Mouse (Mus musculus) testis, adult 2 months (tissue): ENCODE data around the gene Cfap69. TPM values are rescaled to one million over a fixed set of nuclear protein-coding genes. Genes with fewer than 3 reads are reported as not detected.

Experiments
- H3K27ac ChIP-seq: fragments of 200-500 bp; 2 replicates; pipeline ENCODE4 v1.5.1; 2012; ENCODE audit warnings: low read depth, low read length; ENCODE audit not compliant: control insufficient read depth, insufficient read depth
- H3K27me3 ChIP-seq: fragments of 200-500 bp; 2 replicates; pipeline ENCODE4 v1.6.1; 2012; ENCODE audit warnings: mild to moderate bottlenecking, low read length, moderate library complexity; ENCODE audit not compliant: control insufficient read depth, insufficient read depth
- H3K36me3 ChIP-seq: fragments of 200-500 bp; 2 replicates; pipeline ENCODE4 v1.6.1; 2012; ENCODE audit warnings: mild to moderate bottlenecking, low read length; ENCODE audit not compliant: control insufficient read depth, insufficient read depth
- H3K4me1 ChIP-seq: fragments of 200-500 bp; 2 replicates; pipeline ENCODE4 v1.6.1; 2012; ENCODE audit warnings: low read length; ENCODE audit not compliant: control insufficient read depth, insufficient read depth
- H3K4me3 ChIP-seq: fragments of 200-500 bp; 2 replicates; pipeline ENCODE4 v1.5.1; 2012; ENCODE audit warnings: low read depth, mild to moderate bottlenecking, low read length, moderate library complexity, mixed read lengths; ENCODE audit not compliant: control insufficient read depth
- CTCF ChIP-seq: fragments of 200-500 bp; IDR thresholded peaks from 2 replicates; pipeline ENCODE4 v1.5.1; 2012; ENCODE audit warnings: low read depth, mild to moderate bottlenecking, inconsistent platforms, low read length, moderate library complexity; ENCODE audit not compliant: control insufficient read depth, insufficient read depth, insufficient replicate concordance
- POLR2A ChIP-seq: fragments of 200-500 bp; IDR thresholded peaks from 2 replicates; pipeline ENCODE4 v1.6.1; 2012; ENCODE audit warnings: low read depth, mild to moderate bottlenecking, inconsistent platforms, low read length, moderate library complexity; ENCODE audit not compliant: control insufficient read depth
- polyA plus RNA-seq: library from polyadenylated mRNA; depleted of rRNA; stranded (reverse); fragments of >200 nt; gene quantifications from 2 replicates; pipeline ENCODE4 v1.2.3, GENCODE M21; 2012

The Cfap69 gene
- polyA plus RNA-seq, 1 experiment, result 163 TPM

GRCm38 (mm10) chr5:5683292-5683691 is 19.3 kb upstream of the Cfap69 start:
- peaks cover 3% of the 10 kb centered on the region; the same call in 1 of the 2 replicates for H3K4me1 ChIP-seq
- no peak for TF ChIP-seq CTCF
- no peak for TF ChIP-seq POLR2A
- no peak overlapping the region for H3K27ac ChIP-seq
- no peaks in the 10 kb centered on the region for H3K36me3 ChIP-seq
- no peaks in the 10 kb centered on the region for H3K27me3 ChIP-seq
- no peak overlapping the region for H3K4me3 ChIP-seq

GRCm38 (mm10) chr5:5679459-5679858 is 15.4 kb upstream of the Cfap69 start:
- Histone ChIP-seq H3K4me1 (peaks cover 2% of the 10 kb centered on the region; the same call in 1 of the 2 replicates), H3K27me3 (no peaks in the 10 kb centered on the region), H3K36me3 (no peaks in the 10 kb centered on the region), H3K27ac (no peak overlapping the region), H3K4me3 (no peak overlapping the region)
- no peak for TF ChIP-seq POLR2A
- no peak for TF ChIP-seq CTCF

GRCm38 (mm10) chr5:5676082-5676481 is 12.0 kb upstream of the Cfap69 start:
- no peaks in the 10 kb centered on the region for H3K36me3 ChIP-seq
- H3K27me3 ChIP-seq, result no peaks in the 10 kb centered on the region
- H3K4me1 ChIP-seq, result peaks cover 2% of the 10 kb centered on the region; the same call in 1 of the 2 replicates
- no peak overlapping the region for H3K4me3 ChIP-seq
- TF ChIP-seq POLR2A (no peak), CTCF (no peak)
- no peak overlapping the region for H3K27ac ChIP-seq

- no peak overlapping the region for H3K27ac ChIP-seq
- no peaks in the 10 kb centered on the region for H3K27me3 ChIP-seq
- no peaks in the 10 kb centered on the region; the same call in 1 of the 2 replicates for H3K4me1 ChIP-seq
- no peak overlapping the region for H3K4me3 ChIP-seq
- H3K36me3 ChIP-seq, result no peaks in the 10 kb centered on the region
- TF ChIP-seq POLR2A, result no peak
- TF ChIP-seq CTCF, result no peak
These were observed 4.9 kb upstream of the Cfap69 start for GRCm38 (mm10) chr5:5668920-5669319.

- Histone ChIP-seq H3K27me3 (no peaks in the 10 kb centered on the region), H3K36me3 (no peaks in the 10 kb centered on the region; the same call in 1 of the 2 replicates), H3K27ac (no peak overlapping the region), H3K4me1 (peaks cover 2% of the 10 kb centered on the region; the same call in 1 of the 2 replicates), H3K4me3 (peak overlapping the region; percentile 93)
- TF ChIP-seq POLR2A (no peak), CTCF (no peak)
These were observed 410 bp upstream of the Cfap69 start for GRCm38 (mm10) chr5:5664371-5664926.

- peak overlapping the region; percentile 93 for H3K4me3 ChIP-seq
- TF ChIP-seq CTCF (no peak), POLR2A (0 out of 2 replicates have a peak, but pooled peaks have one; percentile 36)
- peak overlapping the region; percentile 85 for H3K27ac ChIP-seq
- H3K36me3 ChIP-seq, result no peaks in the 10 kb centered on the region; the same call in 1 of the 2 replicates
- H3K27me3 ChIP-seq, result no peaks in the 10 kb centered on the region
- peaks cover 2% of the 10 kb centered on the region; the same call in 1 of the 2 replicates for H3K4me1 ChIP-seq
These were observed 982 bp downstream of the Cfap69 start for GRCm38 (mm10) chr5:5663057-5663456.

GRCm38 (mm10) chr5:5658680-5659079 is 5.4 kb downstream of the Cfap69 start:
- Histone ChIP-seq H3K4me3 (no peak overlapping the region), H3K36me3 (no peaks in the 10 kb centered on the region; the same call in 1 of the 2 replicates), H3K4me1 (peaks cover 2% of the 10 kb centered on the region; the same call in 1 of the 2 replicates), H3K27me3 (no peaks in the 10 kb centered on the region), H3K27ac (no peak overlapping the region)
- no peak for TF ChIP-seq CTCF
- TF ChIP-seq POLR2A, result no peak

GRCm38 (mm10) chr5:5657932-5658331 is 6.1 kb downstream of the Cfap69 start:
- Histone ChIP-seq H3K27me3 (no peaks in the 10 kb centered on the region), H3K27ac (no peak overlapping the region), H3K4me1 (no peaks in the 10 kb centered on the region), H3K4me3 (no peak overlapping the region), H3K36me3 (no peaks in the 10 kb centered on the region; the same call in 1 of the 2 replicates)
- TF ChIP-seq POLR2A, result no peak
- no peak for TF ChIP-seq CTCF
